Mouse (Mus musculus) liver, postnatal 0 days (tissue): ENCODE results near the gene Nrxn2.

ENCODE experiments used
- CTCF ChIP-seq: sonication (generic); IDR thresholded peaks from 2 replicates; pipeline ENCODE4 v1.5.1; 2016; ENCODE audit warnings: antibody characterized with exemption, low read depth
- EP300 ChIP-seq: IDR thresholded peaks from 2 replicates; pipeline ENCODE4 v1.6.1; 2016; ENCODE audit warnings: antibody characterized with exemption, low read depth, mild to moderate bottlenecking

DNA sequence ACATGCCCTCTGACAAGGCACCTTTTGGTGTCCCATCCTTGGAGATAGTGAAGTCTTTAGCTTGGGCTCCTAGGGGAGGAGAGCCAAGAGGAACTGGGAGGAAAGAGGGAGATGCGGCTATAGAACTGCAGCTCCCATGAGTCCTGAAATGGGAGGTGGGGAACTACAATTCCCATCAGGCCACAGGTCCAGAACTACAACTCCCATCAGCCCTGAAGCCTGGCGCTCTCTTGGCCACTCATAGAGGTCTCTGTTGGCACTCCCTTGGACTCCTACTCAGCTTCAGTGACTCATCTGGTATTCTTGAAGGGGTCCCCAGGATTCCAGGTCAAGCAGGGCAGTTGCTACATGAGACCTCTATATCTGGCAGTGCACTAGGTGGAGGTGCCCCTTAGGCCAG is 101.0 kb downstream of the Nrxn2 start:
- no peak for TF ChIP-seq CTCF
- TF ChIP-seq EP300: no peak
